Mouse (Mus musculus): ENCODE results near the gene Gm29776. TPM values are rescaled to one million over a fixed set of nuclear protein-coding genes. Genes with fewer than 3 reads are reported as not detected.

Gene Gm29776
- total RNA-seq (2023) = under 1 TPM; 0.31 to 0.38 TPM

GRCm38 (mm10) chr14:54698733-54699132 lies at the start of gene Gm29776:
Gene Gm29776 (minus strand): TSS chr14:54698833.

DNA sequence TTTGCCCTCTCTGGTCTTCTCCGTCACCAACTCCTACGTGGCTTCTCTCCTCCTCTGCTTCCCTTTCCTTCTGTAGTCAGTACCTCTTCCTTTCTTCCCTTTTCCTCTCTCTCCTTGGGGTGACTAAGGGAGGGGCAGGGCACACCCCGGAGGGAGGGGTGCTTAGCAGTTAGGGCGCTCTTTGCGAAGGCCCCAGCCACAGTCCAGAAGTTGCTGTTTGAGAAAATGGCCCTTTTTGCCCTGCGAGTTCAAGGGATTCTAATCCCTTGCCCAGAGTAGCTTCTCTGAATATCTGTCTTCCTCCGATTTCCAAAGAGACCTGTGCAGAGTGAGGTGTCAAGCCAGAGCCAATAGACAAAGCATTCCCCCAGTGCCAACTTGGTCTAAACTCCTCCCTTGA lies 13.4 kb upstream of the Gm29776 start, which contains the start of gene Cebpe:
TSS of gene Cebpe (minus strand) at position 101 of the 400 bp plus-strand sequence.

GRCm38 (mm10) chr14:54686522-54687143 lies 12.0 kb downstream of the Gm29776 start, which contains the start of gene Acin1:
Gene Acin1 (minus strand): TSS chr14:54686931.

DNA sequence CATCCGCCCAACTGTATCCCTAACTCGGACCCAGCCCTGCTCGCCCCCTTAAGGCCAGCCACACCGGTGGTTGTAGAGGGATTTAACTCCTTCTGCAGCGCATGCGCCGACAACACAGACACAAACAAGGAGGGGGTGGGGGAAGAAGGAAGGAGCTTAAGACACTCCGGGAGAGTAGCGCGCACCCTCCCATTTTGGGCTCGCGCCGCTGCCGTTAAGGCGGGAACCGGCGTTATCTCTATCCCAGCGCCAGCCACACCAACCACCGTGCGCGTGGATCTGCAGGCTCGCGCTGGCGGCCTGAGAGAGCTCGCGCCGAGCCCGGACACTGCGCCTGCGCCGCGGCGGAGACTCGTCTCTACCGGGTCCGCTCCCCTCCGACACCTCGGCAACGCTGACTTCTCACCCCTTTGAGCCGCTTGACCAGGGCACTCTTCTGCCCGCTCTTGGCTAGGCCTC lies 12.5 kb downstream of the Gm29776 start, which contains the start of gene 1700123O20Rik:
TSS of gene 1700123O20Rik (plus strand) at position 154 of the 459 bp plus-strand sequence.

Other genes starting within 250 kb of the Gm29776 start
- 10 to 100 TPM; 85.2 to 89.5 TPM for gene Lrp10, start 234.7 kb downstream of the Gm29776 start, total RNA-seq (2023)
- not detected for gene Rem2, start 222.7 kb downstream of the Gm29776 start, total RNA-seq (2023)
- gene Prmt5, start 181.3 kb downstream of the Gm29776 start, total RNA-seq (2023) = 10 to 100 TPM; 13.9 to 15.9 TPM
- gene Haus4, start 144.2 kb downstream of the Gm29776 start, total RNA-seq (2023) = 10 to 100 TPM; 20.7 to 27.9 TPM
- gene Ajuba, start 121.3 kb downstream of the Gm29776 start, total RNA-seq (2023) = under 1 TPM; 0.15 to 0.24 TPM
- 1 to 10 TPM; 4.2 to 4.5 TPM for gene 4931414P19Rik, start 92.8 kb downstream of the Gm29776 start, total RNA-seq (2023)
- gene Psmb5, start 80.8 kb downstream of the Gm29776 start, total RNA-seq (2023) = 10 to 100 TPM; 59.5 to 64.2 TPM
- not detected for gene Psmb11, start 77.4 kb downstream of the Gm29776 start, total RNA-seq (2023)
- not detected for gene Gm17606, start 57.9 kb downstream of the Gm29776 start, total RNA-seq (2023)
- 1 to 10 TPM; 2.1 to 2.4 TPM for gene Cdh24, start 57.5 kb downstream of the Gm29776 start, total RNA-seq (2023)
- 10 to 100 TPM; 28.6 to 30.0 TPM for gene 1700123O20Rik, start 12.6 kb downstream of the Gm29776 start, total RNA-seq (2023)
- 100 to 1,000 TPM; 231 to 260 TPM for gene Acin1, start 11.9 kb downstream of the Gm29776 start, total RNA-seq (2023)
- 100 to 1,000 TPM; 146 to 191 TPM for gene Cebpe, start 13.3 kb upstream of the Gm29776 start, total RNA-seq (2023)
- 1 to 10 TPM; 5.3 to 5.6 TPM for gene Slc7a8, start 83.1 kb upstream of the Gm29776 start, total RNA-seq (2023)
- not detected for gene Rnf212b, start 115.3 kb upstream of the Gm29776 start, total RNA-seq (2023)
- gene Homez, start 172.1 kb upstream of the Gm29776 start, total RNA-seq (2023) = 10 to 100 TPM; 12.0 to 12.3 TPM
- 1 to 10 TPM; 2.4 to 2.5 TPM for gene Ppp1r3e, start 178.7 kb upstream of the Gm29776 start, total RNA-seq (2023)
- 10 to 100 TPM in 1 of 2 experiments, 1 to 10 TPM in 1; 8.3 to 13.1 TPM for gene Bcl2l2, start 184.5 kb upstream of the Gm29776 start, total RNA-seq (2023)
- gene Gm20521, start 184.6 kb upstream of the Gm29776 start, total RNA-seq (2023) = 1 to 10 TPM in 1 of 2 experiments, not detected in 1; 3.2 TPM
- 100 to 1,000 TPM; 141 to 157 TPM for gene Pabpn1, start 193.7 kb upstream of the Gm29776 start, total RNA-seq (2023)
- gene Slc22a17, start 214.3 kb upstream of the Gm29776 start, total RNA-seq (2023) = under 1 TPM; 0.27 to 0.49 TPM
- gene Efs, start 227.3 kb upstream of the Gm29776 start, total RNA-seq (2023) = not detected
- gene Il25, start 233.9 kb upstream of the Gm29776 start, total RNA-seq (2023) = not detected
- not detected for gene Cmtm5, start 237.4 kb upstream of the Gm29776 start, total RNA-seq (2023)